Mouse (Mus musculus): ENCODE data around the gene Itpkb. TPM values are rescaled to one million over a fixed set of nuclear protein-coding genes. Genes with fewer than 3 reads are reported as not detected.
"Not testable (repeated sequence)": the region's sequence is repeated elsewhere in the genome, so short reads cannot be mapped to it uniquely, and the experiment has no call there.

Gene Itpkb
- total RNA-seq, 2 experiments from 2014 or later = 14.0 to 14.3 TPM

GRCm38 (mm10) chr1:180363317-180363716 is 33.0 kb downstream of the Itpkb start:
- intact Hi-C loops (cut with DNase I) = no loop called here
- DNase-seq (ENCODE audit: low spot score in 2 of 2) = no peak

- intact Hi-C loops (cut with DNase I) = no loop called here
Observed at GRCm38 (mm10) chr1:180364005-180364404, 33.7 kb downstream of the Itpkb start.

GRCm38 (mm10) chr1:180364720-180365119 is 34.4 kb downstream of the Itpkb start:
- intact Hi-C loops (cut with DNase I) = loop anchor here (5.0 kb wide), 1 partner anchor 32 kb away; the partner anchor contains the start of gene Itpkb

More at GRCm38 (mm10) chr1:180364005-180364404, 33.7 kb downstream of the Itpkb start:
- no peak for DNase-seq (ENCODE audit: low spot score in 2 of 2)

GRCm38 (mm10) chr1:180365180-180365810 is 35.0 kb downstream of the Itpkb start:
- peak; percentile 93 for DNase-seq (ENCODE audit: low spot score in 2 of 2)
- intact Hi-C loops (cut with DNase I) = loop anchor here (5.0 kb wide), 1 partner anchor 33 kb away; the partner anchor contains the start of gene Itpkb

More at GRCm38 (mm10) chr1:180364720-180365119, 34.4 kb downstream of the Itpkb start:
- DNase-seq (ENCODE audit: low spot score in 2 of 2) = no peak

- intact Hi-C loops (cut with DNase I) = loop anchor here (5.0 kb wide), 1 partner anchor 34 kb away; the partner anchor contains the start of gene Itpkb
- no peak for DNase-seq (ENCODE audit: low spot score in 2 of 2)
Observed at GRCm38 (mm10) chr1:180365983-180366811, 35.9 kb downstream of the Itpkb start.

GRCm38 (mm10) chr1:180367045-180367619 is 36.8 kb downstream of the Itpkb start:
- intact Hi-C loops (cut with DNase I) = loop anchor here (5.0 kb wide), 1 partner anchor 35 kb away; the partner anchor contains the start of gene Itpkb
- DNase-seq (ENCODE audit: low spot score in 2 of 2) = no peak

- intact Hi-C loops (cut with DNase I) = loop anchor here (5.0 kb wide), 1 partner anchor 35 kb away; the partner anchor contains the start of gene Itpkb
- DNase-seq (ENCODE audit: low spot score in 2 of 2) = no peak
Observed at GRCm38 (mm10) chr1:180367626-180368025, 37.3 kb downstream of the Itpkb start.

GRCm38 (mm10) chr1:180368112-180368511 is 37.8 kb downstream of the Itpkb start:
- DNase-seq (ENCODE audit: low spot score in 2 of 2) = no peak
- intact Hi-C loops (cut with DNase I) = loop anchor here (5.0 kb wide), 1 partner anchor 36 kb away; the partner anchor contains the start of gene Itpkb

GRCm38 (mm10) chr1:180368646-180369045 is 38.4 kb downstream of the Itpkb start:
- DNase-seq (ENCODE audit: low spot score in 2 of 2) = no peak
- intact Hi-C loops (cut with DNase I) = loop anchor here (5.0 kb wide), 1 partner anchor 36 kb away; the partner anchor contains the start of gene Itpkb

- DNase-seq (ENCODE audit: low spot score in 2 of 2) = no peak
Observed at GRCm38 (mm10) chr1:180370858-180371652, 40.8 kb downstream of the Itpkb start.

GRCm38 (mm10) chr1:180372258-180372657 is 42.0 kb downstream of the Itpkb start:
- intact Hi-C loops (cut with DNase I); DNase-seq (ENCODE audit: low spot score in 2 of 2): not testable (repeated sequence)

More at GRCm38 (mm10) chr1:180370858-180371652, 40.8 kb downstream of the Itpkb start:
- intact Hi-C loops (cut with DNase I) = no loop called here

GRCm38 (mm10) chr1:180376598-180376997 is 46.3 kb downstream of the Itpkb start:
- intact Hi-C loops (cut with DNase I) = no loop called here
- DNase-seq (ENCODE audit: low spot score in 2 of 2) = no peak

- no peak for DNase-seq (ENCODE audit: low spot score in 2 of 2)
- intact Hi-C loops (cut with DNase I) = no loop called here
Observed at GRCm38 (mm10) chr1:180379559-180379958, 49.3 kb downstream of the Itpkb start.

- DNase-seq (ENCODE audit: low spot score in 2 of 2) = no peak
- intact Hi-C loops (cut with DNase I) = no loop called here
Observed at GRCm38 (mm10) chr1:180382358-180382757, 52.1 kb downstream of the Itpkb start.

GRCm38 (mm10) chr1:180383884-180384283 is 53.6 kb downstream of the Itpkb start:
- intact Hi-C loops (cut with DNase I) = no loop called here
- DNase-seq (ENCODE audit: low spot score in 2 of 2) = no peak

- no peak for DNase-seq (ENCODE audit: low spot score in 2 of 2)
- intact Hi-C loops (cut with DNase I) = no loop called here
Observed at GRCm38 (mm10) chr1:180384486-180384885, 54.2 kb downstream of the Itpkb start.

- intact Hi-C loops (cut with DNase I) = loop anchor here (5.0 kb wide), 2 partner anchors 53 to 118 kb away; partner anchors contain the start of gene Itpkb
- DNase-seq (ENCODE audit: low spot score in 2 of 2) = no peak
Observed at GRCm38 (mm10) chr1:180385308-180385707, 55.0 kb downstream of the Itpkb start.

- intact Hi-C loops (cut with DNase I) = loop anchor here (5.0 kb wide), 2 partner anchors 55 to 120 kb away; partner anchors contain the start of gene Itpkb
- DNase-seq (ENCODE audit: low spot score in 2 of 2) = peak; percentile 97
Observed at GRCm38 (mm10) chr1:180386951-180387749, 56.9 kb downstream of the Itpkb start.
